Mouse (Mus musculus) lung, postnatal 0 days (tissue): ENCODE results near the gene Med12l.

Source experiments
- CTCF ChIP-seq: IDR thresholded peaks from 2 replicates; pipeline ENCODE4 v1.5.1; 2016; ENCODE audit warnings: antibody characterized with exemption, mild to moderate bottlenecking
- EP300 ChIP-seq: IDR thresholded peaks from 2 replicates; pipeline ENCODE4 v1.6.1; 2016; ENCODE audit warnings: antibody characterized with exemption, mild to moderate bottlenecking, control low read depth

DNA sequence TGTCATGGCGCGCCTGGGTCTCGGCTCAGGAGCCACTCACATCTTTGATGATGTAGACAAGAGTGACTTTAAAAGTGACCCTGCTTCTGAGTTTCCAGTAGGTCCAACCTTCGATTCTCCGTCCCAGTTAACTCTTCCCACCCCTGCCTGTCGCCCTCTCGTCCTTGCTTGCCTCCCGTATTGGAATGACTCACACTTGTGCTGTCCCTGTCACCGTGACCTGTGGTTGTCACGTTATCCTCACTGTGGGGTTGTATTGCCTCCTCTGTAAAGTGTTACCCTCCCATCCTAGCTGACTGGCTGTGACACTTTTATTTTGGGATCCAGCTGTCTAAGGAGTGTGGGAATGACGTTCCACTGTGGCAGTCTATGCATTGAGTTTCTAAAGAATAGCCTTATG is 87.1 kb downstream of the Med12l start:
- TF ChIP-seq CTCF: no peak
- TF ChIP-seq EP300: no peak
